Mouse (Mus musculus) thymus, postnatal 25 days (tissue): Measurements from ENCODE around the gene Rps6kb2.
"Not testable (repeated sequence)": the region's sequence is repeated elsewhere in the genome, so short reads cannot be mapped to it uniquely, and the experiment has no call there.

Experiments used
- DNase-seq: peaks from one replicate; pipeline ENCODE4 v3.0.0; 2022

Gene Rps6kb2

DNA sequence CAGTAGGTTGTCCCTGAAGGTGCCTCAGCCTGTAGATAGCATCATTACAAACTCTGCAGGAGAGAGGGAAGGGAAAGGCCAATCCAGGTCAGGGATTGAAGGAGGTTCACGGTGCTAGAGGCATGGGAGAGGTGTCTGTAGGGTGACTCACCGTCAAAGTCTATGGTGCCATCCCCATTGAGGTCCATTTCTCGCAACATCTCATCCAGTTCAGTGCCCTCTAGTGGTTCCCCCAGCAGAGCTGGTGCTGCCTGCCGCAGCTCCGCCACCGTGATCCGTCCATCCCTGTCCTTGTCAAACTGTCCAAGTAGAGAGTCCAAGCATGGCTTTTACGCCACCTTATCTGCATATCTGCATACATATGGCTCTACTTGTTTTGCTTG is 27.2 kb downstream of the Rps6kb2 start:
- not testable (repeated sequence) for DNase-seq

DNA sequence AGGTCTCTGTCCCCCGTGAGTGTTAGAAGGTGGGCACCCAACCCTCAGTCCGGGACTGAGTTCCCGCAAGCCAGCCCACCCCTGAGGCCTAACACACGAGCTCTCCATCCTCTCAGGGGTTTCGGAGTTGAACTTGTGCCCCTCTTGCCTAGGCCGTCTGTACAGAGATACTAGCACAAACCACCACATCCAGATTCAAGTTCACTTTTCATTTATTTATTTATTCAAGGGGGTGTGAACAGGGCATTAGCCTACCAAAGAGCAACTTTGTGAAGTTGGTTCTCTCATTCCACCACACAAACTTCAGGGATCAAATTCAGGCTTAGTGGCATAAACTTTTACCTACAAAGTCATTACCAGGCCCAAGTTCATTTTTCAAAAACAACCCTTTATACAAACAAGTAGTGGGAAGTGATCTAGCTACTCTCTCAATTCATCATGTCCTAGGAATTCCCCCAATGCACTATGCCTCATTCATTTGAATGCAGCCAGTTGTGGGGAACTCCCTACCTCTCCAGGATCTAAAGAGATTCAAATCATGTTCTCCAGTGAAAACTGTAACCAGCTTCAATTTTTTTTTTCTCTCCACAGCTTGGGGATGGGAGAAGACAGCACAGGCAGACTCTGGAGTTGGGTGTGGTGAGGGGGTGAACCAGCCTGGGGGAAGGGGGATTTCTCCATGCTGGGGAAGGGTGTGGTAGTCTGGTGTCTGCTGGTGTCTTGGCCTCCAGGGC is 27.8 kb downstream of the Rps6kb2 start:
- not testable (repeated sequence) for DNase-seq

DNA sequence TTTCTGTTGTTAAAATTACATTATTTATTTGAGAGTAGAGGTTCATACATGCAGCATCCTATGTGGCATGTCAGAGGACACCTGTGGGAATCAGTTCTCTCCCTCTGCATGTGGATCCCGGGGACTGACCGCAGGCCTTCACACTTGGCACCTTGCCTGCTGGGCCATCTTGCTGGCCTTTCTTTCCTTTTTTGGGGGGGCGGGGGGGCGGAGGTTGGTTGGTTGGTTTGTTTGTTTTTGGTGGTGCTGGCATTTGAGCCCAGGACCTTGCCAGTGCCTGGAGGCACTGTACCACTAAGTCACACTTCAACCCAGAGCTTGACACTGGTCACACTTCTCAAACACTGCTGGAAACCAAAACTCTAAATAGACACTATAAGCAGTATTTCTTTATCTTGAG is 28.8 kb downstream of the Rps6kb2 start:
- DNase-seq: no peak

DNA sequence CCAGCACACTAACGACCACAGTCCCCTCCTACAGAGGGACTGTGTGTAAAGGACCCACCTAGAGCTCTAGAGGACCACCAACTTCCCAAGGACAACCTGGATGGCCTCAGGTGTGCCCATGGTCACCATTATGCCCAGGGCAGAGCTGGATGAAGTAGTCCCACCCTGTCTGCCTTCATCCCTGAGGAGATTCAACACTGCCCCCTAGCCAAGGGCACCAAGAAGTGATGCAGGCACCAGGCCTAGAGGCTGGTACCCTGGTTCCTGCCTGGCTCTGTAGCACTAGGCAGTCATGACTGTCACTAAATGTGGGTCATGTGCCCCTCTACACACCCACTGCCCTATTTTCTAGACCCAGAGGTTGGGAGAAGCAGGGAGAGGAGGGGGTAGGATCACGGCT is 31.4 kb downstream of the Rps6kb2 start:
- DNase-seq: no peak

DNA sequence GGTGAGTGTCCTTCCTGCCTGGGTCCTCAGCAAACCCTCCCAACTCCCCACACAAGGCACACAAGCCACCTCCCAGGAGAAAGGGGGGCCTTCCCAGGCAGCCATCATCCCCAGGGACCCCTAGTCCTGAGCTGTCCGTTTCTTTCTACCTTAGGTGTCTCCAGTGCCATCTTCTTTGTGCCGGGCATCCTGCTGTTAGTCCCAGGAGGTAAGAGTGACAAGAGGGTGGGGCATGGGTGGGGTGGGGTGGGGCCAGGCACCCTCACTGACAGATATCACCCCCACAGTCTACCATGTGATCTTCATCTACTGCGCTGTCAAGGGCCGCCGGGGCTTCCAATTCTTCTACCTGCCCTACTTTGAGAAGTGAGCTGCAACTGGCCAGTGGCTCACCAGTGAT is 32.1 kb downstream of the Rps6kb2 start:
- DNase-seq: no peak

DNA sequence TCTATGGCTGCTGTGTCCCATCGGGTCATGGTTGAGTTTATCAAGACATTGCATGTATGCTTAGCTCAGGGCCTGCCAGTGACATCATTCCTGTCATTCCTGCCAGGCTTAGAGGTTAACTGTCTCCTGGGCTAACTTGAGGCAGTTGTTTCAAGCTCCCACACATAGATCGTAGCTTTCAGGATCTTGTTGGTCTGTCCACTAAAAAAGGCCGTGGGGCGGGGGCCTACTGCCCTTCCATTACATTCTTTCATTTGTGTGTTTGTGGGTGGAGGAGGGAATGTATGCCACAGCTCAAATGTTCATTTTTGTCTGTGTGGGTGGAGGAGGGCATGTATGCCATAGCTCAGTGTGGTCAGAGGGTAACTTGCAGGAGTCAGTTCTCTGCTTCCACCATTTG is 33.0 kb downstream of the Rps6kb2 start:
- DNase-seq: no peak

DNA sequence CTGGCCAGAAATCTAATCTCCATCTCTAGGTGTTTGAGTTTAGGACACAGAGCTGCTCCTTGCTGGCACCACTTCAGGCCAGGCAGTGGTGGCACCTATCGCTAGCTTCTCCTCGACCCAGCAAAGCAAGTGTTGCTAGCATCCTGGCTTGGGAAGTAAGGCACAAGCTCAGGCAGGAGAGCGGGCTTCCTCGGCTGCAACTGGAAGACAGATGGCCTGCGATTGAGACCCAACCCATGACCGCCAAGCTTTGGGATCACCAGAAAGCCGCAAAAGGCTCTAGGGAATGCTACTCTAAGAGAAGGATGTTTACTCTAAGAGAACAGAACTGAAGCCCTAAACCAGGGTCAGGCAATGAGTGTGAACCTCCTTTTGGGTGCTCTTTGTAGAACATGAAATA is 33.7 kb downstream of the Rps6kb2 start:
- DNase-seq: no peak

DNA sequence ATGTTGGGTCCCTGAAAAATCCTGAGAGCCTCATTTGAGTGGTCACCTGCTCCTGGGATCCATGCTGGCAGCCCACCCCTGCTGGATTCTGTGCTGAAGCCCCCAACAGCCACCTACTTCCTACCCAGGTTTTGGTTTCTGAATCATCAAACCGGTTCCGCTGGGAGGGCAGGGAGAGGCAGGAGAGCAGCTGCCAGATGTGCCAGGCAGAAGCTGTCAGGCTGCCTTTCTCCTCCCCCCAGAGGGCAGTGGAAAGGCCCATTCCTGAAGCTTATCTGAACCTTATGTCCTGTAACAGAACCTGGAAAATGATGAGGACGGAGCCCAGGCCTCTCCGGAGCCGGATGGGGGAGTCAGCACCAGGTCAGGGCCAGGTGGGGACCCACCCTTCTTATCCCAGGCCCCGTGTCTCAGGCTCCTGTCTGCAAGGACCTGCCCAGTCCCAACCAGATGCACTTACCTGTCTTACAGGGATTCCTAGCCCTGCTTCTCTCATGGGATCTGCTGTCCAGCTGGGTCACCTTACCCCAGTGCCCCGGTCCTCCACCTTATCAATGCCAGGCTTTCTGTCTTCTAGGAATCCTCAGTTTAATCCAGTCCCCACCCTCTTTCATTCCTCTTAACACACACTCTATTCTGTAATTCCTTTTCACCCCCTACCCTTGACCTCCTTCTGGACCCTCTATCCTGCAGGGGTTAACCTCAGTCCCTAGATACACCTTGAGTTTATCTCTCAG is 36.2 kb downstream of the Rps6kb2 start:
- peak; percentile 40 for DNase-seq

DNA sequence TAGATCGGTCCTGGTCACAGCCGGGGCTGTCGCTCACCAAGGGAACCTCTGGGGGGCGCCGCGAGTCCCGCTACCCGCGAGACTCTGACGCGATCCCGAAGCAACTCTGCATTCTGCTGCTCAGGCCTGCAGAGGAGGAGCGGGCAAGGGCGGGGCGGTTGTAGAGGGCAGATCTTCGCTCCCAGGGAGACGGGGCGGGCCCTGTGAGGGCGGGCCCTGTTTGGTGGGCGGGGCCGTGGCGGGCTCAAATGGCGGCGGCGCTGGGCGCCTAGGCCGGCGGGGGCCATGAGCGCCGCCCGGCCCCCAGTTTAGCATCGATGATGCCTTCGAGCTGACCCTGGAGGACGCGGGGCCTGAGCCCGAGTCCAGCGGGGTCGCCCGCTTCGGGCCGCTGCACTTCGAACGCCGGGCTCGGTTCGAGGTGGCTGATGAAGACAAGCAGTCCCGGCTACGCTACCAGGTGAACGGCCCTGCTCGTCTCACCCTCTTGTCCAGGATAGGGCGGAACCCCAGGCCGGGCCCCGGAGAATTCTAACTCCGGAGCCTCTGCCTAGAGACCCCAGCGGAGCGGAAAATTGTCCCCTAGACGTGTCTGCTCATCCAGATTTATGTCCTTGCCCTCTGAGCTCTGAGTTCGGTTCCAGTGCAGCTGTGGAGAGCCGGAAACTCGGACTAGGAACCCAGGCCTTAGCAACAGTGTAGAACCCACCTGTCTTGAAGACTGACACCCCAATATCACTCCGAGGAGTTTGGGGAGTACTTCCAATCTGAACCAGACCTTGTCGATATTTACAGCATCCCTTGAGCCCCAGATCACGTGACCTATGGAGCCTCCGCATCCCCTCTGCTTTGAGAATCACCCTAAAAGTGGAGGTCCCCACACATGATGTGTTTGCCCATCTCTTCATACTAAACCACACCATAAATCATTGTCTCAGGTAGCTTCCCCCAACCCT is 37.1 kb downstream of the Rps6kb2 start, which contains the start of gene Aip:
TSS of gene Aip (minus strand) at position 118 of the 956 bp plus-strand sequence.
- peak; percentile 99 for DNase-seq

DNA sequence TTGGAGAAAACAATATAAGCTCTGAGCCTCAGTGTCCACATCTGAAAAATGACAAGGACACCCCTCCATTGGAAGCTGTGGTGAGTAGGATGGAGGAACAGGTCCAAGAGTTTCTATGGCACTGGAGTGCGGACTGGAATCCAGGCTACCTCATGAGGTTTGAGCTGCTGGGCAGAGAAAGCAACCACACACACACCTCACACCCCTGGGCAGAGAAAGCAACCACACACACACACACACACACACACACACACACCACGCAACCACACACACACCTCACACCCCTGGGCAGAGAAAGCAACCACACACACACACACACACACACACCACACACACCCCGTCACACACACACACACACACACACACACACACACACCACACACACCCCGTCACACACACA is 37.9 kb downstream of the Rps6kb2 start:
- not testable (repeated sequence) for DNase-seq

DNA sequence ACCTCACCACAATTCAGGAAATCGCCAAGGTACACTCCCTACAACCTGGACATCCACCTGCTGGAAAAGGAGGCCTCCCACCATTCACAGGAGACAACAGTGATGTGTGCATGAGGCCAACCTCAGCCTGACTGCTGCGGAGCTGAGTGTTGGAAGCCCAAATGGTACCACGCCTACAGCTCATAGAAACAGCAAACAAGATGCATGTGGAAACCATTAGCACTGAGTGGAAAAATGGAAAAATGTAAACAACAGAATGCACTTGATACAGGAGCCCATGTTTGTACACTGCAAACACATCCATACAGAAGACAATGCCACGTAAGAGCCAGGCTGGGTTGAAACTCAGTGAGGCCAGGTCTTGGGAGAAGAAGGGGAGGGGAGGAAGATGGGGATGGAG is 38.7 kb downstream of the Rps6kb2 start:
- no peak for DNase-seq

DNA sequence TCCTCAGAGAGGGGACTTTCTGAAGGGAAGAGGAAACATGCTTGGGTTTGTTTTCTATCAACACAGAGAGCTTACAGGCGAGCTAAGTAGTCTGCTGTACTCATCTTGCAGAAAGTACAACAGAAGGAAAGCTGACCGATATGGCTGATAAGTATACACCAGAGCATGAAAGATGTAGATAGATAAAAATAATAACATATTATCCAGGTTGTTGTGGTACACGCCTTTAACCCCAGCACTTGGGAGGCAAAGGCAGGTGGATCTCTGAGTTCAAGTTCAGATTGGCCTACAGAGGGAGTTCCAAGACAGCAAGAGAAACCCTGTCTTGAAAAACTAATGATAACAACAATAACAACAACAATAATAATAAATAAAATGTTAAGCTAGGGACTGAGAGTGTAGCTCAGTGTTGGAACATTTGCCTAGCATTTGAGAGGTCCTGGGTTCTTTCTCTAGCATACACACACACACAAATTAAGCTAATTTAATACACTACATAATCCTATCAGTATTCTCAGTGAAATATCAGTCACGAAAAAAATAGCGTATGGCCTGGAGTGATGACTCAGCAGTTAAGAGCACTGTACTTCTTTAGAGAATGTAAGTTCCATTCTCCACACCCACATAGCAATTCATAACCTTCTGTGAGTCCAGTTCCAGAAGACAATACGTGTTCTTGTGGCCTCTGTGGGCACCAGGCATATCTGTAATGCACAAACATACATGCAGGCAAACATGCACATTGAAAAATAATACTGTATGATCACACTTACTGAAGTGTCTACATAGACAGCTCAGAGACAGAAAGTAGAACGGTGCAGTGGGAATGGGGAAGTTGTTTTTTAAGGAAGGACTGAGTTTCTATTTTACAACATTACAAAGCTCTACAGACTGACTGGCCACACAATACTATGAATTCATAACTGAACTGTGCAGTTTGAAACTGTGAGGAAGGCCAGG is 40.5 kb downstream of the Rps6kb2 start:
- no peak for DNase-seq

DNA sequence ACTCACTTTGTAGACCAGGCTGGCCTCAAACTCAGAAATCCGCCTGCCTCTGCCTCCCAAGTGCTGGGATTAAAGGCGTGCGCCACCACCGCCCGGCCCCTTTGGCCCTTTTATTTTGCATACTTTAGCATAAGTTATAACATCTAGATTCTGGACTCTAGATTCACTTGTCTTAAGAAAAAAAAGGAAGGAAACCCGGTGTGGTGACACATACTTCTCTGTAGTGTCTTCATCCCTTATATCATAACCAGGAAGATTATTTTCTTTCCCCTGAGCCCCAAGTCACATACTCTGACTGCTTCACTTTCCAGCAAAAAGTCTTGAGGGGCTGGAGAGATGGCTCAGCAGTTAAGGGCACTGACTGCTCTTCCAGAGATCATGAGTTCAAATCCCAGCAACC is 41.3 kb downstream of the Rps6kb2 start:
- DNase-seq: not testable (repeated sequence)

DNA sequence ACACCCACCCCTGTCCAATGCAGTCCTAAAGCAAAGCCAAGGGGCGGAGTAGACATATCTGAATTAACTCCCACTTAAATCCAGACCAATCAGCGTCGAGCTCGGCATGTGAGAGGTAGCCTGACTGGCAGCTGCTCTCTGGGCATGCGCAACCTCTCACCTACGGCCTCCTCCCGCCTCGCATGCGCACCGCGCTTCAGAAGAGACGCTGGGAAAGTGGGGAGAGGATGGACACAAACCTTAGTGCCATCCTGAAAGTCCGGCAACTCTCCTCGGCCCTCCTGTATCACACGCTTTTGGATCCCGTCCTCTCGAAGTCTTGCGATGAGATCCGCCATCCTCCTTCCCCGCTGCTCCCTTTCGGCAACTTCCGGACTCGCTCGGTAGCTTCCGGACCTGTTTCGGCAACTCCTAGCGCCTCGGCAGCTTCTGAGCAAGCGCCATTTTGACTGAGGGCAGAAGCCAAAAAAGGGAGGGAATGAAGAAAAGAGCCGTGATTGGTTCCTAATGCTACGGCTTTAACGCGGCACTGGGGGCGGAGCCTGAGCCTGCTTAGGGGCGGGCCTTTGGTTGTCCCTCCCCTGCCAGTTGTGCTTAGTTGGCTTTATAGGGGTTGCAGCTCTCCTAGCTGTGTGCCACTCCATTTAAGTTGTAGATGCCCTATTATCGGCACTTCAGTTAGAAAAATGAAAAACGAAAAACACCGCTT is 41.9 kb downstream of the Rps6kb2 start:
- peak; percentile 99 for DNase-seq

DNA sequence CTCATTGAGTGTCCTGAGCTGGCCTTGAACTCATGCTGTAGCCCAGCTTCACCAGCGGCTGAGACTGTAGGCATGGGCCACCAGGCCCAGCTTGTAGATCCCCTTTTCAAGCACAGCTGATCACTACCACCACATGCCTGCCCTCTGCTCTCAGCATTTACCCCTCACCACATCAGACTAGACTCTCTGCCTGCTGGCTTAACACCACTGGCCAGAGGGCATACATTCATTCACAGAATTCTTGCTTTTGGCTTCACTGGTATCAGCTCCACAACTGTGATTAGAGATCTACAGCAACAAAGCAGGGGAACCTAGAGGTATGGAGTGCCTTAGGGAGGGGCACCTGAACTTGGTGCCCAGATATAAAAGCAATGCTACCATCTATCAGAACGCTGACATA is 42.7 kb downstream of the Rps6kb2 start:
- DNase-seq: no peak

DNA sequence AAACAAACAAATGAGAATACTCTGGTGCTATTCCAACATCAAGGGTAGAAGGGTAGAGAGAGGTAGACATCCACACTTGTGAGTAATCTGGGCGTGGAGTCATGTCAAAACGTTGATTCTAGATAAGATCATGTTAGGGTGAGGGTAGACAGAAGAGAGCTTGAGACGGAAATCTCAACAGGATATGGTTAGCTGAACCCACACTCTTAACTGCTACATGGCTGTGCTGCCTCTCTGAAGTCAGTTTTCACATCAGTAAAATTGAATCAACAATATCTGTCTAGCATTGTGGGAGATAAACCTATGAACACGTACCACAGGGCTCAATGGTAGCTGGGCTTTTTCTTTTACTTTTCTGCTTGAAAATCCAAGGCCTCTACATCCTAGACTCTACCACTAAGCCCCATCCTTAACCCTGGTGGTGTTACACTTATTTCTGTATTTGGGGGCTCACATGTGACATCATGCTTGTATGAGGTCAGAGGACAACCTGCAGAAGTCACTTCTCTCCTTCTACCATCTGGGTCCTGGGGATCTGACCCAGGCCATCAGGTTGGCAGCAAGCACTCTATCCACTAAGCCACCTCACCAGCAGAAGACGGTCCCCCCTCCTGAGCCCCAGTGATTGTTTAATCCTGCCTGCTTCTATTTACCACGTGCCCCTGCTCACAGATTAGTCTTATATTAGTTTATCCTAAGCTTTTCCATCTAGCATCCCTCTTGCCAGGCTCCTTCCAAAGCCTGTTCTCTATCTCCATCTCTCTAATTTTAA is 43.3 kb downstream of the Rps6kb2 start:
- DNase-seq: peak; percentile 49

DNA sequence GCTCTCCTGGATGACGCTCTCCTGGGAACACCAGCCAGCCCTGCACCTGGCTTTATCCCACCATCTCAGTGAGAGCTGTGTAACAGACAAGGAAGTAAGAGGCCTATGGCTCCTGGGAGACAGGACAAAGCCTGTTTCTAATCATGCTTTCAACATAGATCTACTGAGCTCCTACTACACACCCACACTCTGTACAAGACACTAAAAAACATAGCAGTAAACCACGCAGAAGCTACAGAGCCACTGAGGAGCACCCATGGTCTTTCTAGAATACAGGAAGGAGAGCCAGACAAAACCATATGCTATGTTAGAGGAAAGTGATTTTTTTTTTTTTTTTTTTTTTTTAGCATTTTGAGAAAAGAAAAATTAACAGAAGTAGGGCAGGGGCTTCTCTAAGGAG is 44.8 kb downstream of the Rps6kb2 start:
- no peak for DNase-seq

DNA sequence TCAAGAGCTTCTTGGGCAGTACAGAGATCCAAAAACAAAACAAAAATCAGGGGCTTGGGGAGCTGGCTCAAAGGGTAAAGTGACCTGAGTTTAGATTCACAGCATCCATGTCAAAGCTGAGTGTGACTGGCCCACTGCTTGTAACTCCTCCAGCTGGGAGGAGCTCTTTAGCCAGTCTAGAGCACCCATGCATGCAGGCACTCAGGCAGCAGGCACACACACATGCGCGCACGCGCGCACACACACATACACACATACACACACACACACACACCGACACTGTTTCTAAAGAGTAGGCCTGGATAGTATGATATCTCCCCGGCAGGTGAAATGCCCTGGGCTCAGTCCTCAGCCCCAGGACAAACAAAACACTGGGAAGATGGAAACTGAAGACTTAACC is 46.1 kb downstream of the Rps6kb2 start:
- DNase-seq: no peak

DNA sequence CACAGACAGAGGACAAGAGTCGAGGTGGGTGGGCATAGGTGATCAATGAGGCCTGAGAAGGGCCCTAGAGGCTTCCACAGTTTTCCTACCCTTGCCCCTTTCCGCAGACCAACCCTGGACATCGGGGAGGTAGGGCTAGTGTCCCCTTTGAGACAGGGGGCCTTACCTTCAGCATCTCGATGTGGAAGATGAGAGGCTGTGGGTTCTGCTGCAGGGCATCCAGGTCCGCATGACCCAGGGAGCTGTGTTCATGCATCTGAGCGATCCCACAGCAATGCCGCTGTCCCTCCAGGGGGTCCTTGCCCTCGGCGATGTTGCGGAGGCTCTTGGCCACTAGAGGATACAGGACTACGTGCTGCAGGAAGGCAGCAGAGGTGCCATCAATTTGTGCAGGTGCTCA is 47.3 kb downstream of the Rps6kb2 start:
- no peak for DNase-seq

DNA sequence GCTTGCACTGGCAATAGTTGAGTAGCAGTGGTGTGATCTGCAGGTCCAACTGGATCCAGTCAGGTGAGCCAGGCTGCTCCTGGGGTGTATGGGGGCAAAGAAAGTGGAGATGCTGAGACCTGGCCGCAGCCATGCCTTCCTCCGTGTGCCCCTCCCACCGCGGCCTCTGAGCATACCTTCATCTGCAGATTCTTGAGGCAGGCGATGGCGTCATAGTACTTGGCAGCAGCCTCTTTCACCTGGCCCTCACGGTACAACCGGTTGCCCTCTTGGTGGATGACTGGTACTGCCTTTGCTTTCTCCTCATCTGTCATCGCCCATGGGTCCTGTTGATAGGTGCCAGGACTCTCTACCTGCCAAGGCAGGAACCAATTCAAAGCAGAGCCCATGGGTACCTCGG is 48.0 kb downstream of the Rps6kb2 start:
- DNase-seq: no peak

DNA sequence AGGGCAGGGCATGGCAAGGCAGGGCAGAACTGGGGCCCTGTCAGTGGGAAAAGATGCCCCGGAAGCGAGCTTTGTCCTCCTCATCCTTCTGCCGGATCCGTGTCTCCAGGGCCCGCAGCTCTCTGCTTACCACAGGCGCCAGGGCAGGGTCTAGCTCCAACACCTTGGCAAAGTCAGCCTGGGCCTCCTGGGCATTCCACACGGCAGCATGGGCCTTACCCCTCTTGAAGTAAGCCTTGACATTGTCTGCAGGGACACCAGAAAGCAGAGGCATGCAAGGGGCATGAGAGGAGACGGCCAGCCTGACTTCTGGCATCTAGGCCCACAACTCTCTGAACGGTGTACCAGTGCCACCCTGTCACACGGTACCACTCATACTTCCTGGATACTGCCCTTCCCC is 48.6 kb downstream of the Rps6kb2 start:
- DNase-seq: no peak
